Mouse (Mus musculus): ENCODE data around the gene Ilk.

GRCm38 (mm10) chr7:105721916-105722315 lies 14.5 kb upstream of the Ilk start:
- TF ChIP-seq CTCF (IDR thresholded peaks at IDR 0.05) (no peak), EP300 (IDR thresholded peaks at IDR 0.05) (no peak)
